Mouse (Mus musculus) liver, embryonic 14.5 days (tissue): Measurements from ENCODE around the gene Ston2. TPM values are rescaled to one million over a fixed set of nuclear protein-coding genes. Genes with fewer than 3 reads are reported as not detected.

ENCODE experiments used
- ATAC-seq: fragments of 200-750 bp; cut with Nextera tagmentation; 2 replicates; pipeline ENCODE4 v1.8.0; 2017; ENCODE audit warnings: moderate number of reproducible peaks, mild to moderate bottlenecking, moderate library complexity; ENCODE audit not compliant: insufficient read depth
- DNase-seq, 3 experiments: peaks; one replicate each; pipeline ENCODE4 v3.0.0-alpha.2; 2012 to 2013; ENCODE audit warnings: low read depth in 3 of 3, low spot score in 3 of 3
- H3K27ac ChIP-seq: fragments of 300-500 bp; sonication (generic); 2 replicates; pipeline ENCODE4 v1.5.1; 2014; ENCODE audit warnings: moderate library complexity, mild to moderate bottlenecking, control low read depth, inconsistent platforms
- H3K27me3 ChIP-seq: fragments of 300-500 bp; sonication (generic); 2 replicates; pipeline ENCODE4 v1.6.1; 2014; ENCODE audit warnings: mild to moderate bottlenecking, low read length, moderate library complexity; ENCODE audit not compliant: control insufficient read depth, insufficient read depth
- H3K36me3 ChIP-seq: fragments of 300-500 bp; sonication (generic); replicated peaks from 2 replicates; pipeline ENCODE4 v1.6.1; 2014; ENCODE audit warnings: low read depth; ENCODE audit not compliant: control insufficient read depth, insufficient read depth
- H3K4me1 ChIP-seq, 2 experiments: fragments of 200-500 bp in 1 of 2; fragments of 300-500 bp in 1 of 2; sonication (generic) in 1 of 2; replicated peaks; 2 replicates each; pipeline ENCODE4 v1.6.1; 2012 to 2014; ENCODE audit warnings: antibody characterized with exemption in 1 of 2, inconsistent platforms in 1 of 2, low read length in 1 of 2; ENCODE audit not compliant: control insufficient read depth in 2 of 2, insufficient read depth in 2 of 2
- H3K4me2 ChIP-seq: fragments of 300-500 bp; sonication (generic); 2 replicates; pipeline ENCODE4 v1.6.1; 2014; ENCODE audit warnings: low read depth, mild to moderate bottlenecking, control low read depth, moderate library complexity
- H3K4me3 ChIP-seq, 2 experiments: fragments of 200-500 bp in 1 of 2; fragments of 300-500 bp in 1 of 2; sonication (generic) in 1 of 2; 2 replicates each; pipeline ENCODE4 v1.5.1; 2012 to 2014; ENCODE audit warnings: low read depth in 2 of 2, low read length in 2 of 2, mild to moderate bottlenecking in 2 of 2, control low read depth in 1 of 2, inconsistent platforms in 1 of 2, moderate library complexity in 1 of 2; ENCODE audit not compliant: insufficient read depth in 1 of 2
- H3K9ac ChIP-seq: fragments of 300-500 bp; sonication (generic); replicated peaks from 2 replicates; pipeline ENCODE4 v1.6.1; 2014; ENCODE audit warnings: mild to moderate bottlenecking, control low read depth, moderate library complexity
- H3K9me3 ChIP-seq: fragments of 300-500 bp; sonication (generic); 2 replicates; pipeline ENCODE4 v1.6.1; 2016; ENCODE audit warnings: low read length, mixed read lengths; ENCODE audit not compliant: control insufficient read depth
- CTCF ChIP-seq: IDR thresholded peaks from 2 replicates; pipeline ENCODE4 v1.5.1; 2016; ENCODE audit warnings: antibody characterized with exemption, low read depth, control low read depth
- EP300 ChIP-seq: IDR thresholded peaks from 2 replicates; pipeline ENCODE4 v1.6.1; 2016; ENCODE audit warnings: antibody characterized with exemption, low read depth
- WGBS: fragments of 180-500 bp; shearing (Covaris S2); extraction: QIAGEN DNeasy Blood & Tissue Kit; methylation state at CpG from one replicate; pipeline ENCODE4 v1.1.7; 2014; ENCODE audit not compliant: insufficient replicate concordance; 5-methylcytosine and 5-hydroxymethylcytosine counted together
- polyA plus RNA-seq, 2 experiments: library from polyadenylated mRNA; depleted of rRNA in 1 of 2; stranded (reverse) in 1 of 2; unstranded in 1 of 2; fragments of >200 nt; fragmentation: Nextera tagmentation in 1 of 2; extraction: Ambion mirVana in 1 of 2; gene quantifications; 2 replicates each; pipeline versions ENCODE4 v1.2.1 to v1.2.3; 2012 to 2014

Gene Ston2
- polyA plus RNA-seq, 2 experiments = 15.4 to 26.6 TPM

DNA sequence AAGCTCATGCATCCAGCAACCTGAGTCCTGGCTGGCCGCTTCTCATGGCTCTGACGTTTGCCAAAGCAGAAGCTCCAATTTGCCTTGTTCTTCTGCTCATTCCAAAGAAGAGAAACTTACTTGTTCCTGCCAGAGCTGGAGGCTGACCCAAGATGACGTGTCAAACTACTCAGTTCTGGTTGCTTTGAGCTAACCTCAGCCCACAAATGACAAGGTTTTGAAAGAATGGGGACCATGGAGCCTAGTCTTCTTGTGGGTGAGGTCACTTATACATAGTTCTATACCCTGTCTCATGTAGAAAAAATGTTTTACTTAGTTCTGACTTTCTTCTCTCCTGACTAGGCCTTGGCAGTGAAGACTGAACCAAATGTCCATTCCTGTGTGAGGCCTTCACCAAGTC is 7.7 kb downstream of the Ston2 start:
- WGBS = 66% methylated on average over 3 of the region's 3 CpGs
- no peak overlapping the region for H3K9ac ChIP-seq
- no peak for DNase-seq
- no peak overlapping the region for H3K4me3 ChIP-seq
- H3K9me3 ChIP-seq = no peaks in the 10 kb centered on the region
- peaks cover 0 to 7% of the 10 kb centered on the region in 2 experiments; a peak in 1 of 4 replicates for H3K4me1 ChIP-seq
- H3K27ac ChIP-seq = no peak overlapping the region
- no peaks in the 10 kb centered on the region for H3K36me3 ChIP-seq
- TF ChIP-seq CTCF = no peak
- TF ChIP-seq EP300 = no peak
- no peaks in the 10 kb centered on the region for H3K27me3 ChIP-seq
- H3K4me2 ChIP-seq = no peak overlapping the region
- no peak for ATAC-seq

DNA sequence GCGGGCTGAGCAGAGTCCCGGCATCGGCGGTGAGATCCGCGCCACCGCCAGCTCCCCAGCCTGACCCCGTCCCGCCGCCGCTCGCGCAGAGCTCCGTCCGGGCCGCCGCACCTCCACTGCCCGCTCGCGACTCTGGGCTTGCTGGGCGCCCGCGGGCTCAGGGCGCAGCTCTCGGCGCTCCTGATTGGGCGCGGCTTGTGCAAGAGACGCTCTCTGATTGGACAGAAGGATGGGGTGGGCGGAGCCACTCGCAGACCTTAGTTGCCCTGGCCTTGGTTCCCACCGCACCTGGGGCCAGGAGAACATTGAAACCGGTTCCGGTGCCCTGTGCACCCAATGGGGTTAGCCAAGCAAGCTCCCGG is 9.2 kb downstream of the Ston2 start:
- no peaks in the 10 kb centered on the region for H3K9me3 ChIP-seq
- peak; percentile 95 for ATAC-seq
- no peak overlapping the region for H3K27ac ChIP-seq

DNA sequence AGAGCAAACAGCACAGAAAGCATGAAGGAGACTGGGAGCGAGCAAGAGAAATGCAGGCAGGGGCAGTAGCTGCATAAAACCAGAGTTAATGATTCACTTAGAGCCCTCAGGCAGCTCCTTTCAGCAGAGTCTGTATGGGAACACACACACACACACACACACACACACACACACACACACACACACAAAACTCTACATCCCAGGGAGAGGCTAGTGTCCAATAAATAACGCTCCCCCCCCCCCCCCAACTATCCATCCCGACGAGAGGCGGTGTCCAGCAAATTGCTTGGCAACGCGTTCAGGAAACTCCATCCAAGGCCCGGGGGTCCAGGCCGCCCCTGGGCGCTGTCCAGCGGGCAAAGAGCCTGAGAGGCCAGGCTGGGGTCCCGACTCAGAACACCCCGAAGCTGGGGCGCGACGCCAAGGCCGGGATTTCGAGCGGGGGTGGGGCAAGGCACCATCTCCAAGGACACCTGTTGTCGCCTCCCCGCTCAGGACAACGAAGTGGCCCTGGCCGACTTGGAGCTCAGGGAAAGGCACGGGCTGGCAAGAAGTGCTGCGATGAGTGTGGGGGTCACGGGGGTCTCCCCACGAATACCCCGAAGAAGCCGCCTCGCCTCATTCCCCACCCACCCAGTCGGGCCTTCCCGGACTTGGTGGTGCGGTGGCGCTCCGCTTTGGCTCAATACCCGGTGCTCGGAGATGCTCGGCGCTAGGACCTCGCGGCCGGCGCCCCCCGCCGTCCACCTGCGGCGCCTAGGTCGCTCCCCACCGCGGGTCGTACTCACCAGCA is 9.8 kb downstream of the Ston2 start:
- Histone ChIP-seq H3K9me3 (no peaks in the 10 kb centered on the region), H3K4me2 (peak overlapping the region; percentile 98), H3K9ac (peak overlapping the region; percentile 68), H3K27me3 (no peaks in the 10 kb centered on the region), H3K4me1 (peaks cover 0 to 15% of the 10 kb centered on the region in 2 experiments; a peak in 3 of 4 replicates), H3K27ac (no peak overlapping the region), H3K36me3 (no peaks in the 10 kb centered on the region), H3K4me3 (peak overlapping the region; percentile 55 to 84)
- DNase-seq = no peak
- peak; percentile 78 for ATAC-seq
- 1% methylated on average over 49 of the region's 51 CpGs for WGBS
- TF ChIP-seq CTCF (no peak), EP300 (no peak)

More for the DNA sequence above, 9.2 kb downstream of the Ston2 start:
- DNase-seq = peak; percentile 69 to 74 (median 73)
- Histone ChIP-seq H3K4me3 (peak overlapping the region; percentile 55 to 84), H3K4me1 (peaks cover 0 to 15% of the 10 kb centered on the region in 2 experiments; a peak in 3 of 4 replicates), H3K27me3 (no peaks in the 10 kb centered on the region), H3K36me3 (no peaks in the 10 kb centered on the region), H3K4me2 (peak overlapping the region; percentile 98), H3K9ac (peak overlapping the region; percentile 68)
- TF ChIP-seq CTCF (no peak), EP300 (no peak)
- whole genome bisulfite sequencing = under 1% methylated on average over 35 of the region's 35 CpGs

DNA sequence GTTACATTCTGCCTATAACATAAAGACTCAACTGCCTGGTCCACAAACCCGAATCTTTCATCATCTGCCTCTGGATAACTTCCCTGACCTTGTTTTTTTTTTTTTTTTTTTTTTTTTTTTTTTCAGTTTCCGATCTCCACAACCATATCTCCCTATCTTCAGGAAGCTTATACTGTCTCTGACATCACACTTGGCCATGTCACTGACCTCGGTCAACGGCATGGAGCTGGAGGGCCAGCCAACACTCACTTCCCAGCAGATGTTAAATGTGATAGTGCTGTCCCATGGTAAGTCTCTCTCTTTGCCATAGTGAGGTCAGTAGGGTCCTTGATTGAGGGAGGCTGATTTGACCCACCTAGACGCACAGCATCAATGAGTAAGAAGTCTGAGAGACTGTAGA is 11.8 kb downstream of the Ston2 start:
- TF ChIP-seq EP300 = no peak
- no peak for TF ChIP-seq CTCF
- WGBS = 25% methylated on average over 5 of the region's 5 CpGs
- Histone ChIP-seq H3K27me3 (no peaks in the 10 kb centered on the region), H3K4me1 (peaks cover 0 to 15% of the 10 kb centered on the region in 2 experiments; a peak in 3 of 4 replicates), H3K9ac (no peak overlapping the region), H3K27ac (no peak overlapping the region), H3K4me2 (no peak overlapping the region), H3K4me3 (no peak overlapping the region), H3K9me3 (no peaks in the 10 kb centered on the region), H3K36me3 (no peaks in the 10 kb centered on the region)
- no peak for ATAC-seq
- no peak for DNase-seq

DNA sequence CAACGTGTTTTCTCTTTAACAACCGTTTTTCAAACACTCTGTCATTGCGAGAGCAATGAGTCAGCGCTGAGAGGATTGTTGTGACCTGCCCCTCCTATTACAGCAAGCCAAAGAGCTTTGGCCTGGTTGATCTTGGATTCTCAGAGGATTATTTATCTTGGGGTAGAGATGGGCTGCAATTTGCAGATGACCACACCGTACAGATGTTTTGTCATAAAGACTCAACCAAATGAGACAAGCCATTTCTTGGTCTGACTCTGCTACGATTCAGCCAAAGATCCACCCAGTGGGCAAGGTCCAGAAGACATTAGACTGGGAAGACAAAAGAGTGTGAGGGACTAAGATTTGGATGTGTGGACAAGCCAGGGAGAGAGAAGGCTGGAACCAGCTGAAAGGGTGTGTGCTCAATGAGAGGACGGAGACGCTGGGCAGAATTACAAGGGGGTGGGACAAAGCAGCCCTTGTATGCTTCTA is 13.3 kb downstream of the Ston2 start:
- no peak overlapping the region for H3K4me2 ChIP-seq
- H3K36me3 ChIP-seq = no peaks in the 10 kb centered on the region
- H3K27me3 ChIP-seq = no peaks in the 10 kb centered on the region
- TF ChIP-seq EP300 (no peak), CTCF (no peak)
- H3K9me3 ChIP-seq = no peaks in the 10 kb centered on the region
- 46% methylated on average over 8 of the region's 8 CpGs for WGBS
- no peak overlapping the region for H3K27ac ChIP-seq
- no peak for DNase-seq
- ATAC-seq = no peak
- peaks cover 0 to 17% of the 10 kb centered on the region in 2 experiments; a peak in 3 of 4 replicates for H3K4me1 ChIP-seq
- no peak overlapping the region for H3K4me3 ChIP-seq
- H3K9ac ChIP-seq = no peak overlapping the region
